Mouse (Mus musculus) small intestine, adult 2 months (tissue): ENCODE data around the gene Syt8. TPM values are rescaled to one million over a fixed set of nuclear protein-coding genes. Genes with fewer than 3 reads are reported as not detected.

Experiments
- H3K27ac ChIP-seq: fragments of 200-500 bp; 2 replicates; pipeline ENCODE4 v1.5.1; 2012; ENCODE audit warnings: low read depth, low read length, control low read depth, inconsistent platforms; ENCODE audit not compliant: insufficient read depth
- H3K27me3 ChIP-seq: fragments of 200-500 bp; 2 replicates; pipeline ENCODE4 v1.6.1; 2012; ENCODE audit warnings: mild to moderate bottlenecking, moderate library complexity, low read length, inconsistent platforms; ENCODE audit not compliant: control insufficient read depth, insufficient read depth
- H3K36me3 ChIP-seq: fragments of 200-500 bp; 2 replicates; pipeline ENCODE4 v1.6.1; 2012; ENCODE audit warnings: mild to moderate bottlenecking, low read length, control low read depth, inconsistent platforms; ENCODE audit not compliant: control insufficient read depth, insufficient read depth
- H3K4me1 ChIP-seq: fragments of 200-500 bp; 2 replicates; pipeline ENCODE4 v1.6.1; 2012; ENCODE audit warnings: low read length, inconsistent platforms, mixed read lengths; ENCODE audit not compliant: control insufficient read depth, insufficient read depth, insufficient read length
- H3K4me3 ChIP-seq: fragments of 200-500 bp; 2 replicates; pipeline ENCODE4 v1.5.1; 2012; ENCODE audit warnings: low read depth, mild to moderate bottlenecking, control low read depth, inconsistent platforms, low read length, moderate library complexity
- CTCF ChIP-seq: fragments of 200-500 bp; IDR thresholded peaks from 2 replicates; pipeline ENCODE4 v1.5.1; 2012; ENCODE audit warnings: low read depth, mild to moderate bottlenecking, control low read depth, inconsistent platforms, low read length, moderate library complexity, mixed read lengths; ENCODE audit not compliant: insufficient replicate concordance, insufficient read length; ENCODE audit errors: extremely low read depth
- POLR2A ChIP-seq: fragments of 200-500 bp; IDR thresholded peaks from 2 replicates; pipeline ENCODE4 v1.6.1; 2012; ENCODE audit warnings: low read depth, mild to moderate bottlenecking, control low read depth, inconsistent platforms, low read length, moderate library complexity
- WGBS: fragments of 180-500 bp; shearing (Covaris S2); methylation state at CpG from one replicate; pipeline ENCODE4 v1.1.7; 2018; 5-methylcytosine and 5-hydroxymethylcytosine counted together
- polyA plus RNA-seq: library from polyadenylated mRNA; depleted of rRNA; stranded (reverse); fragments of >200 nt; gene quantifications from 2 replicates; pipeline ENCODE4 v1.2.3, GENCODE M21; 2012

The Syt8 gene
- polyA plus RNA-seq, 1 experiment: 1.4 TPM

DNA sequence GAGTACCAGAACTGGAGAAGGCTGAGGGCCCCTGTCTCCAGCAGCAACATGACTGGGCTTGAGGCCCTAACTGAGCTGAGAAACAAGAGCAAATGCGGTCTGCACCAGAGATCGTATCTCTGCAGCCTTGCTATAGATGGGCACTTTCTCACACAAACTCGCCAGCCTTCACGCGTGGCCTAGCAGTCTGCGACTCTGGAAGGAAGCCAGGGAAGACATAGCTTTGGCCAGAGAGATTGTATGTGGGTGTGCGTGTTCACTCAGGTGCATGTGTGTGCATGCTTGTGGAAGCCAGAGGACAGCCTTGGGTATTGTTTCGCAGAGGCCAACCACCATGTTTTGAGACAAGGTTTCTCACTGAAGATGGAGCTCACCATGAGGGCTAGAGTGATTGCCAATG, 26.0 kb upstream of the Syt8 start:
- Histone ChIP-seq H3K4me1 (no peaks in the 10 kb centered on the region), H3K27me3 (no peaks in the 10 kb centered on the region), H3K4me3 (no peak overlapping the region), H3K36me3 (no peaks in the 10 kb centered on the region), H3K27ac (no peak overlapping the region)
- WGBS: 93% methylated on average over 8 of the region's 8 CpGs
- TF ChIP-seq CTCF (no peak), POLR2A (no peak)

- H3K27me3 ChIP-seq: no peaks in the 10 kb centered on the region
- no peak overlapping the region for H3K27ac ChIP-seq
- 66% methylated on average over 3 of the region's 3 CpGs for WGBS
- H3K36me3 ChIP-seq: no peaks in the 10 kb centered on the region
- no peaks in the 10 kb centered on the region for H3K4me1 ChIP-seq
- no peak for TF ChIP-seq POLR2A
- TF ChIP-seq CTCF: no peak
- no peak overlapping the region for H3K4me3 ChIP-seq
Observed at GRCm38 (mm10) chr7:142409603-142410002, 25.0 kb upstream of the Syt8 start.

DNA sequence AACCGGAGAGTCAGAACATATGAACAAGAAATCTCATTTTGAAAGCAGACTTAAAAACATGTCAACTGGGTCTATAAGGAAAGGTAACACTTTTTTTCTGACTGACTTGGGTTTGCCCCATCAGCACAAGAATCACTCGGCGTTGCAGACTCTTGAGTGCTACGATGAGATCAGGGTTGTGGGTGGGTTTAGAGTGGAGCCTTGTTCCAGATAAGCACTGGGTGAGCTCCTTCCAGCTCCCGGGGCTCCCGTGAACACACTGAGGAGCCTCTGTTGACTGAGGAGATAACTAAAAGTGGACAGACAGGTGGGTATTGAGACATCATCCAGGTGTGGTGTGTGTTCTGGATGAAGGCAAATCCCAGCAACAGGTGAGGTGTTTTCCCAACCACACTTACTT, 21.4 kb upstream of the Syt8 start:
- Histone ChIP-seq H3K36me3 (no peaks in the 10 kb centered on the region), H3K27me3 (no peaks in the 10 kb centered on the region), H3K4me3 (no peak overlapping the region), H3K27ac (no peak overlapping the region), H3K4me1 (no peaks in the 10 kb centered on the region)
- TF ChIP-seq POLR2A: no peak
- TF ChIP-seq CTCF: no peak
- WGBS: 67% methylated on average over 6 of the region's 6 CpGs

- 35% methylated on average over 4 of the region's 4 CpGs for WGBS
Observed at GRCm38 (mm10) chr7:142415314-142415713, 19.3 kb upstream of the Syt8 start.

DNA sequence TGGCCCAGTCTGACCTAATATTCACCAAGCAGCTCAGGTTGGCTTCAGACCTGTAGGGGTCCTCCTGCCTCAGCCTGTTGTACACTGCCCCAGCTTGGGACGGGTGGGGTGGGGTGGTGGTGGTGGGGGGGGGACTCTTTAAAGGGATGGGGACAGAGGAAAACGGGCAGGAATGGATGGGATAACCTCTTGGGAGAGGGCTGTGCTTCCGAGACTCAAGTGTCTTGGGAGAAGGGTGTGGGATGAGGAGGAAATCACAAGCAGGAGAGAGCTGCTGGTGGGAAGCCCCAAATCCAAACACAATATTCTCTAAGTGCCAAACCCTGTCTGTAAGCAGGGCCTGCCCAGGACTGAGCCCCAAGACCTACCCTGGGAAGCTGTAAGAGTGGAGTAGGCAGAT, 18.4 kb upstream of the Syt8 start:
- 78% methylated on average over 3 of the region's 3 CpGs for WGBS
- H3K4me3 ChIP-seq: no peak overlapping the region
- TF ChIP-seq CTCF (no peak), POLR2A (no peak)
- no peaks in the 10 kb centered on the region for H3K27me3 ChIP-seq
- no peaks in the 10 kb centered on the region for H3K4me1 ChIP-seq
- no peak overlapping the region for H3K27ac ChIP-seq
- no peaks in the 10 kb centered on the region for H3K36me3 ChIP-seq

More at GRCm38 (mm10) chr7:142415314-142415713, 19.3 kb upstream of the Syt8 start:
- TF ChIP-seq CTCF: no peak
- TF ChIP-seq POLR2A: no peak
- H3K36me3 ChIP-seq: no peaks in the 10 kb centered on the region
- H3K4me3 ChIP-seq: no peak overlapping the region
- no peak overlapping the region for H3K27ac ChIP-seq
- no peaks in the 10 kb centered on the region for H3K27me3 ChIP-seq
- no peaks in the 10 kb centered on the region for H3K4me1 ChIP-seq

GRCm38 (mm10) chr7:142418027-142418426, 16.6 kb upstream of the Syt8 start:
- WGBS: 86% methylated on average over 2 of the region's 2 CpGs
- Histone ChIP-seq H3K4me1 (no peaks in the 10 kb centered on the region), H3K4me3 (no peak overlapping the region), H3K27ac (no peak overlapping the region), H3K36me3 (no peaks in the 10 kb centered on the region), H3K27me3 (no peaks in the 10 kb centered on the region)
- TF ChIP-seq CTCF (no peak), POLR2A (no peak)

- 90% methylated on average over 8 of the region's 8 CpGs for WGBS
- H3K27ac ChIP-seq: no peak overlapping the region
- TF ChIP-seq CTCF (no peak), POLR2A (no peak)
- H3K4me1 ChIP-seq: no peaks in the 10 kb centered on the region
- H3K36me3 ChIP-seq: no peaks in the 10 kb centered on the region
- no peak overlapping the region for H3K4me3 ChIP-seq
- no peaks in the 10 kb centered on the region for H3K27me3 ChIP-seq
Observed at GRCm38 (mm10) chr7:142418679-142419078, 16.0 kb upstream of the Syt8 start.

- TF ChIP-seq POLR2A (no peak), CTCF (no peak)
- Histone ChIP-seq H3K4me1 (no peaks in the 10 kb centered on the region), H3K27ac (no peak overlapping the region), H3K36me3 (no peaks in the 10 kb centered on the region), H3K4me3 (no peak overlapping the region), H3K27me3 (no peaks in the 10 kb centered on the region)
- 49% methylated on average over 5 of the region's 5 CpGs for WGBS
Observed at GRCm38 (mm10) chr7:142419887-142420286, 14.8 kb upstream of the Syt8 start.
